Mouse (Mus musculus): ENCODE results near the gene Apol7a. TPM values are rescaled to one million over a fixed set of nuclear protein-coding genes. Genes with fewer than 3 reads are reported as not detected.
"Not testable (repeated sequence)": the region's sequence is repeated elsewhere in the genome, so short reads cannot be mapped to it uniquely, and the experiment has no call there.

The Apol7a gene
- 1.8 and 2.8 TPM in 2 replicates for polyA plus RNA-seq (2012; rRNA removed)

- DNase-seq (ENCODE audit: low spot score), result not testable (repeated sequence)
Observed at GRCm38 (mm10) chr15:77399027-77399426, at the start of gene Apol7a. TSS of gene Apol7a (minus strand) at chr15:77399110.

GRCm38 (mm10) chr15:77447392-77447791 lies 48.5 kb upstream of the Apol7a start, which contains the start of gene Apol7b:
TSS of gene Apol7b (minus strand) at chr15:77447492.
- DNase-seq (ENCODE audit: low spot score), result not testable (repeated sequence)

GRCm38 (mm10) chr15:77445668-77446067 lies 46.8 kb upstream of the Apol7a start:
- not testable (repeated sequence) for DNase-seq (ENCODE audit: low spot score)

GRCm38 (mm10) chr15:77444746-77445145 lies 45.8 kb upstream of the Apol7a start:
- DNase-seq (ENCODE audit: low spot score), result not testable (repeated sequence)

- DNase-seq (ENCODE audit: low spot score), result not testable (repeated sequence)
Observed at GRCm38 (mm10) chr15:77428690-77429448, 30.0 kb upstream of the Apol7a start.

GRCm38 (mm10) chr15:77422925-77423324 lies 24.0 kb upstream of the Apol7a start:
- not testable (repeated sequence) for DNase-seq (ENCODE audit: low spot score)

GRCm38 (mm10) chr15:77419657-77420056 lies 20.7 kb upstream of the Apol7a start:
- DNase-seq (ENCODE audit: low spot score), result not testable (repeated sequence)

GRCm38 (mm10) chr15:77416655-77417333 lies 17.9 kb upstream of the Apol7a start:
- DNase-seq (ENCODE audit: low spot score), result not testable (repeated sequence)

- DNase-seq (ENCODE audit: low spot score), result not testable (repeated sequence)
Observed at GRCm38 (mm10) chr15:77415653-77416052, 16.7 kb upstream of the Apol7a start.

- DNase-seq (ENCODE audit: low spot score), result not testable (repeated sequence)
Observed at GRCm38 (mm10) chr15:77412695-77413094, 13.8 kb upstream of the Apol7a start.

- not testable (repeated sequence) for DNase-seq (ENCODE audit: low spot score)
Observed at GRCm38 (mm10) chr15:77411035-77411434, 12.1 kb upstream of the Apol7a start, which contains the start of gene Apol9a. TSS of gene Apol9a (minus strand) at chr15:77411135.

GRCm38 (mm10) chr15:77406370-77406769 lies 7.5 kb upstream of the Apol7a start:
- not testable (repeated sequence) for DNase-seq (ENCODE audit: low spot score)

- not testable (repeated sequence) for DNase-seq (ENCODE audit: low spot score)
Observed at GRCm38 (mm10) chr15:77397450-77398132, 1.3 kb downstream of the Apol7a start.

GRCm38 (mm10) chr15:77393832-77394231 lies 5.1 kb downstream of the Apol7a start:
- not testable (repeated sequence) for DNase-seq (ENCODE audit: low spot score)

GRCm38 (mm10) chr15:77387462-77387861 lies 11.4 kb downstream of the Apol7a start:
- DNase-seq (ENCODE audit: low spot score), result no peak

- DNase-seq (ENCODE audit: low spot score), result no peak
Observed at GRCm38 (mm10) chr15:77384340-77385030, 14.4 kb downstream of the Apol7a start.

- DNase-seq (ENCODE audit: low spot score), result no peak
Observed at GRCm38 (mm10) chr15:77382880-77383279, 16.0 kb downstream of the Apol7a start.

GRCm38 (mm10) chr15:77382271-77382850 lies 16.5 kb downstream of the Apol7a start:
- no peak for DNase-seq (ENCODE audit: low spot score)

- DNase-seq (ENCODE audit: low spot score), result no peak
Observed at GRCm38 (mm10) chr15:77381481-77381880, 17.4 kb downstream of the Apol7a start.

GRCm38 (mm10) chr15:77379921-77380320 lies 19.0 kb downstream of the Apol7a start:
- no peak for DNase-seq (ENCODE audit: low spot score)

- DNase-seq (ENCODE audit: low spot score), result no peak
Observed at GRCm38 (mm10) chr15:77377419-77377818, 21.5 kb downstream of the Apol7a start.
